Mouse (Mus musculus) megakaryocyte, embryonic 14.5 days (primary cell): Measurements from ENCODE around the gene Inpp5d.

Source experiments
- FLI1 ChIP-seq: IDR thresholded peaks from 2 replicates; pipeline ENCODE4 v1.6.1; 2012; ENCODE audit warnings: low read length, inconsistent platforms, mixed read lengths
- GATA1 ChIP-seq: IDR thresholded peaks from 3 replicates; pipeline ENCODE4 v1.6.1; 2012; ENCODE audit warnings: mixed read lengths, low read length, inconsistent platforms, borderline replicate concordance

DNA sequence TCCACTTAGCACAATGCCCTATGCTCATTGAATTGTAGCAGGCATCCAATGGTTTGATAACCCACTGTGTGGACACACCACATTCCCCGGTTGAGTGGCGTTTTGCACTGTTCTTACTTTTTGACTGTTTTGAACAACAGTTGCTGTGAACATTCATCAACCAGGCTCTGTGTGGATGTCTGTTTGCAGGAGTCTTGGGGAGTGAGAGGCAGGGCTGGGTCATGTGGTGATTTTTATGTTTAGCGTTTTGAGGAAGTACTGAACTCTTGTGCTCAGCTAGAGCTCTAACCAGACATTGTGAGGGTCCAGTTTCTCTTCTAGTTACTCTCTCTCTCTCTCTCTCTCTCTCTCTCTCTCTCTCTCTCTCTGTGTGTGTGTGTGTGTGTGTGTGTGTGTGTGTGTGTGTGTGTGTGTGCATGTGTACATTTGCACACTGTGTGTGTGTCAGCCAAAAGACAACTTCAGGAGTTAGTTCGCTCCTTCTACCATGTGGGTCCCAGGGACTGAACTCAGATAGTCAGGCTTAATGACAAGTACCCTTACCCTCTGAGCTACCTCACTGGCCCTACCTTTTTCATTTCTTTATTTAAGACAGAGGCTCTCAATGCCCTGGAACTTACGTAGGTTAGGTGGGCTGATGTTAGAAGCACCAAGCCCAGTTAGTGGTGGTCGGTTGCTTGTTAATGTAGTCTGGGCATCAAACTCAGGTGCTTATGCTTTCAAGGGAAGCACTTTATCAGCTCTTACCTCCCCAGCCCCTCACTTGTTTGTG, 5.3 kb downstream of the Inpp5d start:
- TF ChIP-seq GATA1, result no peak
- no peak for TF ChIP-seq FLI1
